Mouse (Mus musculus) cortical plate, adult 2 months (tissue): ENCODE measurements around the gene Gm27029. TPM values are rescaled to one million over a fixed set of nuclear protein-coding genes. Genes with fewer than 3 reads are reported as not detected.

Experiments used
- H3K27ac ChIP-seq: fragments of 200-500 bp; 2 replicates; pipeline ENCODE4 v1.5.1; 2012; ENCODE audit warnings: low read length, control low read depth, inconsistent platforms; ENCODE audit not compliant: insufficient read depth
- H3K4me1 ChIP-seq: fragments of 200-500 bp; 2 replicates; pipeline ENCODE4 v1.6.1; 2011; ENCODE audit warnings: low read length; ENCODE audit not compliant: control insufficient read depth, insufficient read depth
- H3K4me3 ChIP-seq: fragments of 200-500 bp; 2 replicates; pipeline ENCODE4 v1.5.1; 2011; ENCODE audit warnings: mild to moderate bottlenecking, low read length, control low read depth; ENCODE audit not compliant: insufficient read depth
- CTCF ChIP-seq: fragments of 200-500 bp; IDR thresholded peaks from 2 replicates; pipeline ENCODE4 v1.5.1; 2011; ENCODE audit warnings: mild to moderate bottlenecking, control low read depth, low read length; ENCODE audit not compliant: insufficient read depth; ENCODE audit errors: extremely low read depth
- POLR2A ChIP-seq: fragments of 200-500 bp; IDR thresholded peaks from 2 replicates; pipeline ENCODE4 v1.6.1; 2011; ENCODE audit warnings: mild to moderate bottlenecking, low read length, control low read depth; ENCODE audit not compliant: insufficient read depth; ENCODE audit errors: extremely low read depth
- polyA plus RNA-seq: library from polyadenylated mRNA; depleted of rRNA; stranded (reverse); fragments of >200 nt; gene quantifications from 2 replicates; pipeline ENCODE4 v1.2.3, GENCODE M21; 2012; rRNA removed

Gene Gm27029
- polyA plus RNA-seq, 1 experiment = 4.4 TPM

GRCm38 (mm10) chr11:101374421-101374938 lies 50.1 kb downstream of the Gm27029 start:
- TF ChIP-seq POLR2A = no peak
- TF ChIP-seq CTCF = no peak
- Histone ChIP-seq H3K27ac (no peak overlapping the region), H3K4me3 (no peak overlapping the region), H3K4me1 (no peaks in the 10 kb centered on the region)

- Histone ChIP-seq H3K4me3 (no peak overlapping the region), H3K4me1 (no peaks in the 10 kb centered on the region), H3K27ac (no peak overlapping the region)
- no peak for TF ChIP-seq CTCF
- no peak for TF ChIP-seq POLR2A
Observed at GRCm38 (mm10) chr11:101370141-101370540, 54.5 kb downstream of the Gm27029 start.

- Histone ChIP-seq H3K4me3 (no peak within 1 kb of the TSS), H3K4me1 (no peaks in the 10 kb centered on the region), H3K27ac (no peak within 1 kb of the TSS)
- TF ChIP-seq CTCF = no peak
- TF ChIP-seq POLR2A = no peak
Observed at GRCm38 (mm10) chr11:101367326-101367935, 57.2 kb downstream of the Gm27029 start, which contains the start of gene G6pc. TSS of gene G6pc (plus strand) at chr11:101367561.

- no peak overlapping the region for H3K4me3 ChIP-seq
- H3K27ac ChIP-seq = no peak overlapping the region
- no peaks in the 10 kb centered on the region for H3K4me1 ChIP-seq
- no peak for TF ChIP-seq POLR2A
Observed at GRCm38 (mm10) chr11:101364531-101364931, 60.1 kb downstream of the Gm27029 start.

- H3K27ac ChIP-seq = no peak overlapping the region
- no peaks in the 10 kb centered on the region for H3K4me1 ChIP-seq
- TF ChIP-seq POLR2A (no peak), CTCF (no peak)
Observed at GRCm38 (mm10) chr11:101360651-101361113, 63.9 kb downstream of the Gm27029 start.

GRCm38 (mm10) chr11:101359776-101360175 lies 64.8 kb downstream of the Gm27029 start:
- Histone ChIP-seq H3K4me1 (no peaks in the 10 kb centered on the region), H3K4me3 (no peak overlapping the region), H3K27ac (no peak overlapping the region)
- TF ChIP-seq POLR2A = no peak
- no peak for TF ChIP-seq CTCF

More at GRCm38 (mm10) chr11:101360651-101361113, 63.9 kb downstream of the Gm27029 start:
- no peak overlapping the region for H3K4me3 ChIP-seq

GRCm38 (mm10) chr11:101357505-101358182 lies 67.0 kb downstream of the Gm27029 start:
- no peak overlapping the region for H3K4me3 ChIP-seq
- TF ChIP-seq POLR2A (no peak), CTCF (no peak)
- no peaks in the 10 kb centered on the region for H3K4me1 ChIP-seq
- H3K27ac ChIP-seq = no peak overlapping the region

Other genes with a start within 250 kb of the Gm27029 start
- gene Ccr10, start 249.4 kb downstream of the Gm27029 start, polyA plus RNA-seq = 0.23 and 0.36 TPM in 2 replicates
- gene Ezh1, start 198.3 kb downstream of the Gm27029 start, polyA plus RNA-seq = 51.9 and 53.2 TPM in 2 replicates
- gene Ramp2, start 178.8 kb downstream of the Gm27029 start, polyA plus RNA-seq = 65.8 and 69.6 TPM in 2 replicates
- gene Vps25, start 171.1 kb downstream of the Gm27029 start, polyA plus RNA-seq = 55.6 and 58.8 TPM in 2 replicates
- gene Wnk4, start 164.2 kb downstream of the Gm27029 start, polyA plus RNA-seq = 2.5 and 3.3 TPM in 2 replicates
- gene Cntd1, start 145.8 kb downstream of the Gm27029 start, polyA plus RNA-seq = 0.56 and 0.70 TPM in 2 replicates
- 150 and 156 TPM in 2 replicates for gene Coa3, start 145.7 kb downstream of the Gm27029 start, polyA plus RNA-seq
- 169 and 181 TPM in 2 replicates for gene Becn1, start 122.5 kb downstream of the Gm27029 start, polyA plus RNA-seq
- 99.9 and 107 TPM in 2 replicates for gene Psme3, start 108.6 kb downstream of the Gm27029 start, polyA plus RNA-seq
- gene Aoc2, start 99.7 kb downstream of the Gm27029 start, polyA plus RNA-seq = 3.7 and 4.0 TPM in 2 replicates
- 0.64 and 0.94 TPM in 2 replicates for gene Aoc3, start 94.2 kb downstream of the Gm27029 start, polyA plus RNA-seq
- 0.06 TPM in 1 of 2 replicates, not detected in the other for gene G6pc, start 57.2 kb downstream of the Gm27029 start, polyA plus RNA-seq
- gene Aarsd1, start 7.2 kb downstream of the Gm27029 start, polyA plus RNA-seq = 51.3 and 52.7 TPM in 2 replicates
- gene Rundc1, start 289 bp upstream of the Gm27029 start, polyA plus RNA-seq = 35.2 and 38.8 TPM in 2 replicates
- gene Ptges3l, start 537 bp upstream of the Gm27029 start, polyA plus RNA-seq = 7.5 and 7.7 TPM in 2 replicates
- gene Rpl27, start 17.5 kb upstream of the Gm27029 start, polyA plus RNA-seq = 397 and 424 TPM in 2 replicates
- gene Ifi35, start 23.6 kb upstream of the Gm27029 start, polyA plus RNA-seq = 6.8 and 7.3 TPM in 2 replicates
- gene Rnd2, start 40.2 kb upstream of the Gm27029 start, polyA plus RNA-seq = 162 and 179 TPM in 2 replicates
- gene Vat1, start 41.4 kb upstream of the Gm27029 start, polyA plus RNA-seq = 27.6 and 33.5 TPM in 2 replicates
- gene Brca1, start 127.2 kb upstream of the Gm27029 start, polyA plus RNA-seq = 0.57 and 0.65 TPM in 2 replicates
- gene Nbr1, start 127.4 kb upstream of the Gm27029 start, polyA plus RNA-seq = 104 and 115 TPM in 2 replicates
- gene Tmem106a, start 157.4 kb upstream of the Gm27029 start, polyA plus RNA-seq = 1.7 and 2.2 TPM in 2 replicates
- gene Gm11634, start 174.5 kb upstream of the Gm27029 start, polyA plus RNA-seq = not detected in 2 replicates
- 13.0 and 14.2 TPM in 2 replicates for gene Rdm1, start 202.4 kb upstream of the Gm27029 start, polyA plus RNA-seq
- gene Arl4d, start 240.7 kb upstream of the Gm27029 start, polyA plus RNA-seq = 28.9 and 41.9 TPM in 2 replicates